Mouse (Mus musculus) neural tube, embryonic 10.5 days (tissue): Measurements from ENCODE around the gene Rgmb.

Source experiments
- DNase-seq: peaks from one replicate; pipeline ENCODE4 v3.0.0-alpha.2; 2017; ENCODE audit warnings: low spot score; ENCODE audit errors: extremely low spot score

The Rgmb gene

GRCm38 (mm10) chr17:15777979-15778378, 52.9 kb downstream of the Rgmb start:
- no peak for DNase-seq

DNA sequence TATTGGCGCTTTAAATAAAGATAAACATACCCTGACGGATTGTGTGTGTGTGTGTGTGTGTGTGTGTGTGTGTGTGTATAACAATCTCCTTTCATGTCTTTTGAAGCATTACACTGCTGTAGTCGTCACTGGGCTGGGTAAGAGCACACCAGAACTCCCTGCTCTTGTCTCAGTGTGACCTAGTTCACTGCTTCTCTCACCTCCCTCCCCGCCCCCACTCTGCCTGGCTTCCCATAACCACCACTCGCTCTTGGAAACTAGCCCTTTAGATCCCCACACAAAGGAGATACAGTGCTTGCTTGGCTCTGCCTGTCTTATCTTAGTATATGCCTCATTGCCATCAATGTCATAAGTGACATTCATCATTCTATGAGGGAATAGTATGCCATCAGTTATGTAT, 54.5 kb downstream of the Rgmb start:
- no peak for DNase-seq

DNA sequence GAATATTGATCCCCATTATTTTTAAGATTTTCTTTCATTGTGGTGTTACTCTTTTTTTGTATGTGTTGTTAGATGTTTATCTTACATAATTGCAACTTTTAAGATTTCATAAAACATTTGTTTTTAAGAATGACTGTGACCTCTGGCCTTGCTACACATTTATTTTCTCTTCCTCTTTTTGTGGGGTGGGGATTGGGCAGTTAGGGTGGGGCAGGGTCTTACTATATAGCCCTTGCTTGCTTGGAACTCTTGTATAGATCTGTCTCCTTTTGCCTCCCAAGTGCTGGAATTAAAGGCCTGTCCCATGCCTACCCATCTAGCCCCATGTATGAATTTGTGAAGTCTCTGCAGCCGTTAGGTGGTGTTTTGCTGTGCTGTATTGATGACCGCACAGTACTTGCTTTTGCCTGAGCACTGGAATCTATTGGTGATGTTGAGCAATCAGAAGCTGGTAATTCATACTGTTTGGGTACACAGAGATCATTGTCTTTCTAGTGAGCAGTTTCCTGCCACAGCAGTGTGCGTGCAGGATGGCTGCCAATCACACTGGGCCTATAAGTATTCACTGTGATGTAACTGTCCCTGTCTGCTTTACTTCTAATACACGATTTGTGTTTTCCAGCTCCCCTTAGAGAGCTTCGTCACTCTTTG, 56.1 kb downstream of the Rgmb start:
- DNase-seq: no peak

DNA sequence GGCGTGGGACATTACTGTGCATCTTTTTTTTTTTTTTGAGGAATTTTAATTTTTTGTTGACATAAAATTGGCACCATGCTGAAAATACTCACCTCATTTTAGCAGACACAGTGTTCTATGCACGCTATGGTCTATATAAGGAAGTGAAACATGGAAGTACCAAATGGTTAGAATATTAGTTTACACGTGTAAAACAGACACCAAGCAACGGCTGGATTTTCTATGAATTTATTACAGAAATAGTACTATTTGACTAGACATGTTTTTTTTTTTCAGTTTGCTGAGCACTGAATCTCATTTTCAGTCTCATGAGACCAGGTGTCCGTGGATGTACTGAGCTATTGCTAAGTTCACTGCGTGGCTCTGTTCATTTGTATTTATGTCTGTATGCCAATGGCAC, 56.9 kb downstream of the Rgmb start:
- DNase-seq: no peak

DNA sequence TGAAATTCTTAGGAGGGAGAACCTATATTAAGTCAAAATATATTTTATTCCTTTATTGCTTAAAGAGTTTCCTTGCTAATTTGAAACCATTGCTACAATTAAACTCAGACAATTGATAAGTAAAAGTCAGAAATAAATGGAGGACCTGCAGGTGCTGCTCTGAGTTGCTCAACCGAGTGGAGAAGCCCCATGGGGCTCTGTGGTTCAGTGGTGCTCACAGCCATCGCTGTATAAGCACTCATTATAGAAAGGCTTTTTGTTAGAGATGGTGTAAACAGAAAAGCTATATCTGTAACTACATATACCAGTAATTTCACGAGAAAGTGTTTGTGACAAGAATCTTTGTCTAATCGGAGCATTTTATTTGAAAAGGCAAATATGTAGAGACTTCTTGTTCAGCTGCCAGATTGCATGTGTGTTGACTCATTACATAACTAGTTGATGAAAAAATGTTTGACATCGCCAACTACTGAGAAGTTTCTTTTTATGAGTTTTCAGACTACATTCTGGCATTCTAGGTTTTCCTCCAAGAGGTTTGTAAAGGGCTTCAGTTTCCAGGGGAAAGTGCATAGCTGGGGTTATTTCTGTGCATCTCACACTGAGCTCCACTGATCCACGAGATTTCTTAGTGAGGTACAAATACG, 61.6 kb downstream of the Rgmb start:
- no peak for DNase-seq

DNA sequence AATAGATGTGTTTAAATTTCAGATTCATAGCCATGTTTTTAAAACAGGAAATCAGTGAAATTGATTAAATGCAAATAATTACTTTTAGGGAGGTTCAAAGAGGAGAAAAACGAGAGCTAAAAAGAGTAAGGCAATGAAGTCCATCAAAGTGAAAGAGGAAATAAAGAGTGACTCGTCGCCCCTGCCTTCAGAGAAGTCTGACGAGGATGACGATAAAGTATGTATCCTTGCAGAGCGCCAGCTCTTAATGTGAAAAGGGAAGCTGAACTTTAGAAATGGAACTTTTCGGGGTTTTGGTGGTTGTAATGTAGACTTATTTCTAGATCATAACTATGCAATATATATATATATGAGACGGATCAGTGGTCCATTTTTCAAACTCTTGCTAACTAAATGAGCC, 69.6 kb downstream of the Rgmb start:
- DNase-seq: no peak
